Mouse (Mus musculus) T-helper 1 cell (primary cell): ENCODE data around the gene Eya4.

Source experiments
- in situ Hi-C: fragments of 300-600 bp; cut with MboI, MseI; formaldehyde crosslinking; loops from one replicate; pipeline ENCODE4 v1.15.1; 2025; ENCODE audit warnings: high pct_unique_total_duplicates

The Eya4 gene

DNA sequence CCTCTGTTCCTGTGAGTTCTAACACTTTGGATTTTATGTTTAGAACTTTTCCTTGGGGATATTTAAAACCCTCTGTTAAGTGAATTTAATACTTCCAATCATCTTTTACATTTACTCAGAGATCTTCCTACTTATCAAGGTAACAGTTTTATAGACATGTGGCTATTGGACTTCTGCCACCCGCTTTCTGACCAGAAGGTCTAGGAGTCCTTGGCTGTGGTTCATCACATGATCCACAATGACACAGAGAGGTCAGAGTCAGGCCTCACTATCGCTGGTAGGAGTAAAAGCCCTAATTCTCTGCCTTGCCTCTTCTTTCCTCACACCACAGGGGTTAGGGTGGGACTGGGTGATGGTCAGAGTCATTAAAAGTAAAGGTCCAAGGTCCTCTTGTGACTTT lies 277.2 kb downstream of the Eya4 start:
- in situ Hi-C loops: no loop called here

DNA sequence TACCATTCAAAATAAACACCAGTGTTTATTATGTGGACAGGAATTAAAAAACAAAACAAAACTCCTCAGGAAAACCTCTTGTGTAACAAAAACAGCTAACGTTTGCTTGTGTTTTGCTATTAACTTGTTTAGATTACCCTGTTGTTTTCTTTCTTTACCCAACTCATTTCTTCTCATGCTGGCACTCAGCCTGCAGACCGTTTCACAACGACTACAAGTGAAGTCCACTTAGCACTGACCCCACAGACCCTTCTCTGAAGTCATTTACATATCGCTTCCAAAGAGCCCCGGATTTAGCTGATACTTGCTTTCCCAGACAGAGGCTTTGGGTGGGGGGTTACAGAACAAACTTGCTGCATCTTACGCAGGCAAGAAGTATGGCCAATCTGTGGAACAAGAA lies 286.9 kb downstream of the Eya4 start:
- in situ Hi-C loops: no loop called here

DNA sequence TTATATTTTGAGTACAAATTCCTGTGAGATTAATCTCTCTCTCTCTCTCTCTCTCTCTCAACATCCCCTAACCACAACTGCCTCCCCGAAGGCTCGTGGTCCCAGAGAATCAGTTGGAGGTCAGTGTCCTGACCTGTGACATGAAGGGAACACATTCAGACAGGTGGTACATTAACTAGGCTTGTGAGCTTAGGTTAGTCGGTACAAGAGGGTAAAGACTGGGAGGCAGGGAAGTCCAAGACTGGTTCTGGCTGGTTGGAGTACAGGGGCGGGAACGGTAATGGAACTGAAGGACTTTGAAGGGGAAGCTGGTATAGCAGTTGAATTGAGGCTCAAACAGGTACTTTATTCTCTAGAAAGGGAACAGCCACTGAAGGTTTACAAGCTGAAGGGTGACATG lies 287.9 kb downstream of the Eya4 start:
- in situ Hi-C loops: no loop called here

DNA sequence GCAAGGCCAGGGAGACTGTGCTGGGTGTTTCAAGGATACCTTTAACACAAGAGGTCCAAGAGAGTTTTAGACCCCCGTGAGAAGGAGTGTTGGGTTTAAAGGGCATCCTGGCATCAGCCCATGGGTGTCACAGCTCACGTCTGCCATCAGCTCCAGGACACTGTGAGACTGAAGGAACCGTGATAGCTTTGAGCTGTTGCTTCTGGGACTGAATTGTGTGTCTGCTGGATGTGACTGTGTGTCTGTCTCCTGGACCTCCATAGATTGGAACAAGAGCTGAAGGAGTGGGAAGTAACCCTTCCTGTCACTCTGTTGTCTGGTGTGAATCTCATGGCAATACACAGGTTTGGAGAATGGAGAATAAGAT lies 289.9 kb downstream of the Eya4 start:
- in situ Hi-C loops: no loop called here

DNA sequence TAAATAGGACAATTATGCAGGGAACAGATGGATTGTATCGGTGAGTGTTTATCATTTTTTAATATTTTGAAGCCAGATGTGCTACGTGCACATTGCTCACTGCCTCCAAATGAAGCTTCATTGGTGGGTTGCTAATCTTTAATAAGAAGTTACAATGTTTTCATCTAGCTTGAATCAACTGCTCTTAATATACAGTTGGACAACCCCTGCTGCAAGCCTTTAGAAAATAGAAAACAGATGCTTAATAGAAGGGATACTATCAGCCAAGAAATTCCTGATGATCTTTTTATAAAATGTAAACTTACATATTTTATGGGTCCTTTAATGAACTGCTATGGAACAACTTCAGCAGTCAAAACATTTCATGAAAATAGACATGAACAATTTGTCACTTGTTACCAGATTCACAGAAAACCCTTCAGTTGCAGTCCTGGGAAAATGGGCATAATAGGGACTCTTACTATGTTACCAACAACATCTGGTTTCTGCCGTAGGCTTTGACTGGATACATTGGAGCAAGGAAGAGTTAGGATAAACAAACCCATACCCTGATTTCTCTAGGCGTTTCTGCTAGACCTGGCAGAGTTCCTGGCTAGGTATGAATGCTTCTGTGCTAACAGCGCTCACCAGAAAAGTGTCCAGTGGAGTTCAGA lies 290.4 kb downstream of the Eya4 start:
- in situ Hi-C loops: no loop called here

DNA sequence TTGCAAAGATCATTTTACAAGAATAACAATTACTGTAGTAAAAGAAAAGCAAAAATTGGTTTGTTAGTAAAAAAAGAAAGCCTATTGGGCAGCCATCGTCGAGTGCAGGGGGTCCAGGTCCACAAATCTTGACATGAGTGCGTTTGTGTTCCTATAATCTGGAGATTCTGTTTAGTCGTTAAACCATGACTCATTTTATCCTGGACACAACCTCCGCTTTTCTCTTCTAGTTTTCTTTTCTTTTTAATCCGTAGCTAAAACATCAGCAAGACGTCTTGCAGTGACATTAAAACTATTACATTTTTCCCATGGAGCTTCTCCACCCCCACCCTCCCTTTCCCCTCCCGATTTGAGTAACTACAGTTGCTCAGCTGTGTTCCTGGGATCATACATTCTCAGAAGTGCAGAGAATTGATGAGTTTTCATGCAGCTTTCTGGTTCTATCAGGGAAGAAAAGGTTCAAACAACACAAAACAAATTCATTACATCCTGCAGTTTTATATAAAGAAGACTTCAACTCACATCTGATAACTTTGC lies 297.1 kb downstream of the Eya4 start:
- in situ Hi-C loops: no loop called here
